Mouse (Mus musculus): ENCODE results near the gene Otx1. TPM values are rescaled to one million over a fixed set of nuclear protein-coding genes. Genes with fewer than 3 reads are reported as not detected.

The Otx1 gene
- total RNA-seq (2023) = not detected

GRCm38 (mm10) chr11:22002783-22003340 lies at the start of gene Otx1:
Gene Otx1 (minus strand): TSS chr11:22002897.

All from neutrophil, adult 83 days (primary cell).